ENCODE assay signal across 8 mouse cellular contexts in genomic region chr1:175041167-175041817, GRCm38 (mm10).
DNase-seq lines count a peak whose midpoint lies in the region; ATAC-seq and TF ChIP-seq lines count a peak whose summit lies in the region.

No protein-coding gene starts in this region.

- no peaks in the 10 kb centered on the region for H3K36me3 ChIP-seq in intestine, postnatal 0 days (ENCODE audit: control insufficient read depth, insufficient read depth)
- H3K36me3 ChIP-seq in limb, embryonic 12.5 days, result no peaks in the 10 kb centered on the region
- H3K36me3 ChIP-seq in midbrain, embryonic 16.5 days (ENCODE audit: control insufficient read depth, insufficient read depth, low read length), result no peaks in the 10 kb centered on the region

- H3K9ac ChIP-seq in intestine, postnatal 0 days (ENCODE audit: low read depth, low read length), result no peak overlapping the region
- H3K9ac ChIP-seq in limb, embryonic 12.5 days (replicated peaks), result no peak overlapping the region
- H3K9ac ChIP-seq in midbrain, embryonic 16.5 days (ENCODE audit: low read depth, low read length), result no peak overlapping the region

- H3K4me3 ChIP-seq in intestine, postnatal 0 days (ENCODE audit: low read depth, low read length), result no peak overlapping the region
- H3K4me3 ChIP-seq in limb, embryonic 12.5 days (replicated peaks), result no peak overlapping the region
- no peak overlapping the region for H3K4me3 ChIP-seq in midbrain, embryonic 16.5 days (ENCODE audit: low read depth, low read length)

- H3K27me3 ChIP-seq in intestine, postnatal 0 days (replicated peaks; ENCODE audit: control insufficient read depth, insufficient read depth, low read length), result no peaks in the 10 kb centered on the region
- H3K27me3 ChIP-seq in limb, embryonic 12.5 days, result no peaks in the 10 kb centered on the region
- H3K27me3 ChIP-seq in midbrain, embryonic 16.5 days (ENCODE audit: control insufficient read depth, insufficient read depth, low read depth, low read length), result no peaks in the 10 kb centered on the region

- H3K27ac ChIP-seq in intestine, postnatal 0 days (ENCODE audit: low read depth, low read length), result no peak overlapping the region
- no peak overlapping the region for H3K27ac ChIP-seq in limb, embryonic 12.5 days
- H3K27ac ChIP-seq in midbrain, embryonic 16.5 days (ENCODE audit: low read length), result no peak overlapping the region

- DNase-seq in ovary, postnatal 14 days (ENCODE audit: low spot score), result peak; percentile 25
- no peak for DNase-seq in ovary, adult 18-20 months (ENCODE audit: low spot score)
- DNase-seq in adrenal gland, postnatal 36 days, result peak; percentile 32 to 64
- peak; percentile 31 for DNase-seq in fibroblast of lung, adult 2 months (ENCODE audit: low read depth)

- H3K9me3 ChIP-seq in intestine, postnatal 0 days (ENCODE audit: control insufficient read depth), result no peaks in the 10 kb centered on the region
- H3K9me3 ChIP-seq in limb, embryonic 12.5 days, result no peaks in the 10 kb centered on the region
- H3K9me3 ChIP-seq in midbrain, embryonic 16.5 days (replicated peaks; ENCODE audit: control insufficient read depth, low read length, poor library complexity, severe bottlenecking), result no peaks in the 10 kb centered on the region

- WGBS in intestine, postnatal 0 days, result 32% methylated on average over 4 of the region's 4 CpGs
- WGBS in limb, embryonic 12.5 days, result 69% methylated on average over 4 of the region's 4 CpGs
- WGBS in midbrain, embryonic 16.5 days, result 65% methylated on average over 4 of the region's 4 CpGs

- H3K4me2 ChIP-seq in intestine, postnatal 0 days (replicated peaks; ENCODE audit: low read depth), result no peak overlapping the region
- H3K4me2 ChIP-seq in limb, embryonic 12.5 days, result no peak overlapping the region
- H3K4me2 ChIP-seq in midbrain, embryonic 16.5 days (ENCODE audit: low read length), result no peak overlapping the region

- ATAC-seq in intestine, postnatal 0 days, result peak; percentile 78
- ATAC-seq in limb, embryonic 12.5 days (ENCODE audit: insufficient number of reproducible peaks, insufficient read depth, low FRiP score, low TSS enrichment, low read depth), result peak; percentile 76; the same call in 1 of the 2 replicates
- peak; percentile 91 for ATAC-seq in midbrain, embryonic 16.5 days
- no peak for ATAC-seq in monocyte, adult 5-6 weeks (replicated peaks; ENCODE audit: insufficient number of reproducible peaks, low FRiP score, low TSS enrichment, poor library complexity, severe bottlenecking)

- TF ChIP-seq CTCF in intestine, postnatal 0 days (IDR thresholded peaks at IDR 0.05; ENCODE audit: low read depth), result peak; percentile 72

- H3K4me1 ChIP-seq in intestine, postnatal 0 days (replicated peaks; ENCODE audit: control insufficient read depth, insufficient read depth, low read length), result no peaks in the 10 kb centered on the region
- no peaks in the 10 kb centered on the region for H3K4me1 ChIP-seq in limb, embryonic 12.5 days (replicated peaks)
- no peaks in the 10 kb centered on the region for H3K4me1 ChIP-seq in midbrain, embryonic 16.5 days (ENCODE audit: control insufficient read depth, insufficient read depth, low read length)
